12 mouse cellular contexts compared by ENCODE assay signal in the genomic region with DNA sequence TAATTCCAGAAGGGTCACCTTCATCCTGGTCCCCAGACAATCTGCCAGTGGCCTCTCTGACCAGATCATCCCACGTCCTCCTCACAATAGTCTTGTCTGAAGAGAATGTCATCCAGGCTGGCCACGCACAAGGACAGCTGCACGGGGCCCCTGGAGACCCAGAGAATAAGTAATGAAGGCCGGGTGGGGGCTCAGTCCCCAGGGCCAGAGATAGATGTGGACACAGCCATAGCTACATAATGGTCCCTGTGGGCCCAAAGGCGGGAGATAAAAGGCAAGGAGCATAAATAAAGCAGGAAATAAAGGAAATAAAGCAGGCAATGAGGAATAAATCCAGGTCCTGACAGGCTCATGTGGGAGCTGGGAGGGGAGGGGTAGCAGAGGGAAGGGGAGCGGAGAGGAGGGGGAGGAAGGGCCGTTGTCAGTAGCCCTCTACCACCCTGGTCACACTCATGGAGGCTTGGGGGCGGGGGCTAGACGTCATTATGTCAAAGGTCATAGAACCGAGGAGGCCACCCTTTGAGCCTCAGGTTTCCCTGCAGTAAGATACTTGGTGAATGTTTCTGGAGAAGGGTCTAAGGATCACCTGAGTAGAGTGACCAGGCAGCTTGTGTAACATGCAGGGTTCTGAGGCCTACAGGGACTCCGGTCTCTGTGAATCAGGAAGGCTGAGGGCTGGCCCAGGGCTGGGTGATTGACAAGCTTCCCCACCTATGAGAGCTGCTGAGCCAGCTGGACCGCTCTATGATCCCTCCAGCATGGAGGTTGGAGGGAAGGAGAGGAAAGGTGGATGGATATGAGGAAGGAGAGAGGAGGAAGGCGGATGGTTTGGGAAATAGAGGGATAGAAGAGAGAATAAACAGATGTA.
DNase-seq lines count a peak whose midpoint lies in the region; ATAC-seq and TF ChIP-seq lines count a peak whose summit lies in the region.
"Had no signal": no experiment of that assay in that cellular context is flagged by ENCODE, and none has a peak within 500 bp of the region (broad histone marks: within the 10 kb centered on the region; RNA-seq: fewer than 3 reads in every experiment).

No protein-coding gene starts in this region.

- H3K4me2 ChIP-seq in midbrain, embryonic 16.5 days (ENCODE audit: low read length) = no peak overlapping the region
- no peak overlapping the region for H3K4me2 ChIP-seq in hindbrain, postnatal 0 days (ENCODE audit: low read depth, low read length)
- no peak overlapping the region for H3K4me2 ChIP-seq in limb, embryonic 11.5 days (ENCODE audit: low read depth, severe bottlenecking)
- H3K4me2 ChIP-seq: embryonic facial prominence, embryonic 15.5 days; heart, embryonic 12.5 days; midbrain, embryonic 12.5 days had no signal

- no peak for DNase-seq in midbrain, embryonic 10.5 days (ENCODE audit: low spot score)
- DNase-seq in hindbrain, postnatal 0 days (ENCODE audit: low spot score) = no peak
- DNase-seq in limb, embryonic 11.5 days (ENCODE audit: low spot score) = peak; percentile 42
- no peak for DNase-seq in layer of hippocampus, postnatal 14 days (ENCODE audit: low spot score in 2 of 2)
- DNase-seq in thymus, postnatal 14 days = no peak
- DNase-seq in thymus, adult 2 months = no peak
- DNase-seq: lung, adult 18-20 months; right cerebral cortex, postnatal 14 days had no signal

- TF ChIP-seq CTCF in hindbrain, postnatal 0 days (IDR thresholded peaks at IDR 0.05; ENCODE audit: low read depth) = no peak
- no peak for TF ChIP-seq CTCF in thymus, adult 2 months (IDR thresholded peaks at IDR 0.05; ENCODE audit: borderline replicate concordance, control insufficient read depth, extremely low read depth, insufficient read depth, low read length, poor library complexity)

- no peaks in the 10 kb centered on the region for H3K36me3 ChIP-seq in midbrain, embryonic 10.5 days
- no peaks in the 10 kb centered on the region for H3K36me3 ChIP-seq in midbrain, embryonic 16.5 days (ENCODE audit: control insufficient read depth, insufficient read depth, low read length)
- H3K36me3 ChIP-seq in hindbrain, postnatal 0 days (ENCODE audit: insufficient read depth, low read length) = no peaks in the 10 kb centered on the region
- H3K36me3 ChIP-seq in limb, embryonic 11.5 days (ENCODE audit: control insufficient read depth, insufficient read depth, low read length) = no peaks in the 10 kb centered on the region
- no peaks in the 10 kb centered on the region for H3K36me3 ChIP-seq in thymus, adult 2 months (ENCODE audit: control insufficient read depth, insufficient read depth, low read length)
- H3K36me3 ChIP-seq: embryonic facial prominence, embryonic 15.5 days; heart, embryonic 12.5 days; midbrain, embryonic 12.5 days had no signal

- H3K27ac ChIP-seq in midbrain, embryonic 10.5 days (replicated peaks) = peak overlapping the region; percentile 2; the same call in 1 of the 2 replicates
- no peak overlapping the region for H3K27ac ChIP-seq in midbrain, embryonic 16.5 days (ENCODE audit: low read length)
- no peak overlapping the region for H3K27ac ChIP-seq in hindbrain, postnatal 0 days
- H3K27ac ChIP-seq in limb, embryonic 11.5 days (replicated peaks; ENCODE audit: low read depth, low read length) = no peak overlapping the region
- H3K27ac ChIP-seq in thymus, adult 2 months (ENCODE audit: control insufficient read depth, insufficient read depth, low read length) = no peak overlapping the region
- H3K27ac ChIP-seq: midbrain, embryonic 12.5 days had no signal

- WGBS in midbrain, embryonic 10.5 days = 74% methylated on average over 13 of the region's 13 CpGs
- WGBS in midbrain, embryonic 16.5 days = 67% methylated on average over 13 of the region's 13 CpGs
- 58% methylated on average over 13 of the region's 13 CpGs for WGBS in hindbrain, postnatal 0 days
- 63% methylated on average over 13 of the region's 13 CpGs for WGBS in limb, embryonic 11.5 days
- WGBS in thymus, adult 2 months = 90% methylated on average over 13 of the region's 13 CpGs

- H3K9me3 ChIP-seq in midbrain, embryonic 10.5 days (replicated peaks) = no peaks in the 10 kb centered on the region
- H3K9me3 ChIP-seq in midbrain, embryonic 16.5 days (replicated peaks; ENCODE audit: control insufficient read depth, low read length, poor library complexity, severe bottlenecking) = no peaks in the 10 kb centered on the region
- no peaks in the 10 kb centered on the region for H3K9me3 ChIP-seq in hindbrain, postnatal 0 days (ENCODE audit: low read length)
- H3K9me3 ChIP-seq in limb, embryonic 11.5 days (ENCODE audit: control insufficient read depth, low read length) = no peaks in the 10 kb centered on the region
- H3K9me3 ChIP-seq: embryonic facial prominence, embryonic 15.5 days; heart, embryonic 12.5 days; midbrain, embryonic 12.5 days had no signal

- H3K4me1 ChIP-seq in midbrain, embryonic 10.5 days = peaks cover 17% of the 10 kb centered on the region
- no peaks in the 10 kb centered on the region for H3K4me1 ChIP-seq in midbrain, embryonic 16.5 days (ENCODE audit: control insufficient read depth, insufficient read depth, low read length)
- peaks cover 12% of the 10 kb centered on the region; the same call in 1 of the 2 replicates for H3K4me1 ChIP-seq in hindbrain, postnatal 0 days (ENCODE audit: insufficient read depth, low read length)
- H3K4me1 ChIP-seq in limb, embryonic 11.5 days (ENCODE audit: control insufficient read depth, insufficient read depth, low read length) = peaks cover 13% of the 10 kb centered on the region
- H3K4me1 ChIP-seq in thymus, adult 2 months (replicated peaks; ENCODE audit: control insufficient read depth, insufficient read depth, low read length) = no peaks in the 10 kb centered on the region

- H3K27me3 ChIP-seq in midbrain, embryonic 10.5 days (ENCODE audit: low read depth, poor library complexity, severe bottlenecking) = no peaks in the 10 kb centered on the region
- H3K27me3 ChIP-seq in midbrain, embryonic 16.5 days (ENCODE audit: control insufficient read depth, insufficient read depth, low read depth, low read length) = no peaks in the 10 kb centered on the region
- H3K27me3 ChIP-seq in hindbrain, postnatal 0 days (ENCODE audit: insufficient read depth, low read length) = no peaks in the 10 kb centered on the region
- H3K27me3 ChIP-seq in limb, embryonic 11.5 days (ENCODE audit: control insufficient read depth, insufficient read depth, low read length) = no peaks in the 10 kb centered on the region
- H3K27me3 ChIP-seq in thymus, adult 2 months (ENCODE audit: control insufficient read depth, insufficient read depth, low read length) = no peaks in the 10 kb centered on the region
- H3K27me3 ChIP-seq: embryonic facial prominence, embryonic 15.5 days; midbrain, embryonic 12.5 days had no signal

- H3K4me3 ChIP-seq in midbrain, embryonic 10.5 days = no peak overlapping the region
- H3K4me3 ChIP-seq in midbrain, embryonic 16.5 days (ENCODE audit: low read depth, low read length) = no peak overlapping the region
- no peak overlapping the region for H3K4me3 ChIP-seq in hindbrain, postnatal 0 days (ENCODE audit: low read length)
- no peak overlapping the region for H3K4me3 ChIP-seq in limb, embryonic 11.5 days (ENCODE audit: low read depth, low read length)
- no peak overlapping the region for H3K4me3 ChIP-seq in thymus, adult 2 months (ENCODE audit: control insufficient read depth, insufficient read depth, low read length)
- H3K4me3 ChIP-seq: embryonic facial prominence, embryonic 15.5 days; heart, embryonic 12.5 days; midbrain, embryonic 12.5 days had no signal

- no peak for ATAC-seq in midbrain, embryonic 16.5 days
- 0 out of 2 replicates have a peak, but pooled peaks have one; percentile 33 for ATAC-seq in hindbrain, postnatal 0 days
- ATAC-seq in limb, embryonic 11.5 days (ENCODE audit: insufficient number of reproducible peaks, low FRiP score, low TSS enrichment, low read depth) = no peak

- TF ChIP-seq POLR2A in thymus, adult 2 months (IDR thresholded peaks at IDR 0.05; ENCODE audit: control insufficient read depth, extremely low read depth, insufficient read depth, low read length, poor library complexity) = no peak

- H3K9ac ChIP-seq in midbrain, embryonic 16.5 days (ENCODE audit: low read depth, low read length) = no peak overlapping the region
- no peak overlapping the region for H3K9ac ChIP-seq in hindbrain, postnatal 0 days (replicated peaks; ENCODE audit: low read length)
- H3K9ac ChIP-seq in limb, embryonic 11.5 days (ENCODE audit: low read length) = no peak overlapping the region
- H3K9ac ChIP-seq: embryonic facial prominence, embryonic 15.5 days; heart, embryonic 12.5 days; midbrain, embryonic 12.5 days had no signal
